Mouse (Mus musculus) gastrocnemius, postnatal 4 days (tissue): ENCODE results near the gene Dock1. TPM values are rescaled to one million over a fixed set of nuclear protein-coding genes. Genes with fewer than 3 reads are reported as not detected.

Experiments
- DNase-seq, 2 experiments: peaks; one replicate each; pipeline ENCODE4 v3.0.0; 2021 to 2022; ENCODE audit warnings: low spot score in 2 of 2, mixed read lengths in 2 of 2
- total RNA-seq, 2 experiments: library from RNA; stranded (reverse); gene quantifications; 2 replicates each; pipeline ENCODE4 v1.2.3; 2021

Dock1 gene
- total RNA-seq, 2 experiments from 2014 or later: 42.9 to 44.8 TPM

- no peak for DNase-seq
Observed at GRCm38 (mm10) chr7:134943701-134944100, 273.2 kb downstream of the Dock1 start.

DNA sequence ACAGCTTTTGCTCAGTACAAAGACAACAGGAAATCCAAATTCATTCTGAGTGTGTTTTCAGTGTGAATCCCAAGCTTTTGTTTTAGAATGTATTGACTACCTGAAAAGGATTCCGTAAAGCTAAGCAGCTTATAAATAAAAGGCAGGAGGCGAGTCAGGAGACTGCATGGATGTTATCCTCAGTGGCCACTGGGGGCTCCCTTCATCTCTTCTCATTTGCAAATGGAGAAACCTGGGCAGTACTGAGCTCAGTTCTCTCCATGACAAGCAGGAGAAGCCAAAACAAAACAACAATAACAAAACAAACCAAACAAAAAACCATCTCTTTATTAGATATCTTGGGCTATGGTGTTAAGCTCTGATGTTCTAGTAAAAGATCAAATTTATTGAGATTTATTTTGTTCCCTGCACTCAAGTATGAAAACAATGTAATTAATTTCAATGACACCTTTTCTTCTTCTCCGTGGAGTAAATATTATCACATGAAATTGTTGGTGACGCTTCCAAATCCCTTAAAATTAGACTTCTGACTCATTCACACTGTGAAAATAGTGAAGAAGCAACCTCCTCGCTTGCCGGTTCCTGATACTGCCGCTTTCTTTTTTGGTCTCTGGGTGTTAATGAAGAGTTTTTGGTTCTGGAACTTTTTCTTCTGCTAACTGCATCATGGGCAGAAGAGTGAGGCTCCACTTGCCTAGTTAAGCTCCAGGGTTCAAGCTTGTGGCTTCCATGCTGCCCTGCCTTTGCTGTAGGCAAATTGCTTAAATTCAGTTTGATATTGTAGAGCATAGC is 275.7 kb downstream of the Dock1 start:
- DNase-seq: no peak

DNA sequence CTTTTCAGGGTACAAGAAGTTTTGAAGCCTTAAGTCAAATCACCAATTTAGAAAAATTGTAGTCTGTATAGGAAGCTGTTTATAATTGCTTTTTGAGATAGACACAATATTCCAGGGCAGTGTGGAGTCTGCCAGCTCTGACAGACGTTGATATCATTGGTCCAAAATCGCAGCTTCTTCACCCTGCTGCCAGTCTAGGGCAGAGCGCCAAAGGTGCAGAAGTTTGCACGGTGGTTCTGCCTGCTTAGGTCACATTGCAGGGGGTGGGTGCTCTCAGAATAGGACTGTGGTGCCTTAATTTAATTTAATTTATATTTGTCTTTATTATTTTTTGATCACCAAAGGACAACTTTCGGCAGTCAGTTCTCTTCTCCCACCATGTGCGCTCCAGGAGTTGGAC is 288.6 kb downstream of the Dock1 start:
- DNase-seq: no peak

- DNase-seq: no peak
Observed at GRCm38 (mm10) chr7:134960871-134961270, 290.4 kb downstream of the Dock1 start.

GRCm38 (mm10) chr7:134961608-134962007 is 291.2 kb downstream of the Dock1 start:
- DNase-seq: no peak

DNA sequence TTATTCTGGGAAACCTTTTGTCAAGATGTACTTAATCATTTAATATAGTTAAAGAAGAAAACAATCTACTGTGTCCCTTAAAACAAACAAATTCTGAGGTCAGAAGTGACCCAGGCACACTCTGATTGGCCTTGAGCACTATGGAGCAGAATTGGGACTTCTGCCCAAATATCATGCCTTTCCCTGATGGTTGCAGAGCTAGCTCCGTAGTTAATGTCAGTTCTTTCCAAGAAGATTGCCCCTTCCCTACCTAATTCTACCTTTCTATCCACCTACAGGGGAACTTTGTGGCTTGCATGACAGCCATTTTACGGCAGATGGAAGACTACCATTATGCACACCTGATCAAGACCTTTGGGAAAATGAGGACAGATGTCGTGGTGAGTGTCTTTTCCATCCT is 319.8 kb downstream of the Dock1 start:
- DNase-seq: no peak

DNA sequence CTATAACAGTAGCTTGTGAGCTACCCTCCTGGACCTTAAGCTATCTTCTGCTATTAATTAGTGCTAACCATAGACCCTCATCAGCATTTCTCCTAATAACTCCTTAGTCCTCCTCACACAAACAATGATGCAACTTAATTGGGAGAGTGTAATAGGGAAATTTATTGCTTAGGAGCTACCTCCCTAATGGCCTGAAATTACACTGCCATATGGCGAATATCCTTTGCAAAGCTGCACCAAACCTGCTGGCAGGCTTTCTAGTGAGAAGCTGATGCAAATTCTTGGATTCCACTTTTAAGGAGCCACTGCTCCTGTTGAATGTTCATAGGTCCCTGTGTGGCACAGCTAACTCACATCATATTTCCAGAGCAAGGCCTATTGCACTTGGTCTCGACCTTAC is 320.5 kb downstream of the Dock1 start:
- DNase-seq: no peak

DNA sequence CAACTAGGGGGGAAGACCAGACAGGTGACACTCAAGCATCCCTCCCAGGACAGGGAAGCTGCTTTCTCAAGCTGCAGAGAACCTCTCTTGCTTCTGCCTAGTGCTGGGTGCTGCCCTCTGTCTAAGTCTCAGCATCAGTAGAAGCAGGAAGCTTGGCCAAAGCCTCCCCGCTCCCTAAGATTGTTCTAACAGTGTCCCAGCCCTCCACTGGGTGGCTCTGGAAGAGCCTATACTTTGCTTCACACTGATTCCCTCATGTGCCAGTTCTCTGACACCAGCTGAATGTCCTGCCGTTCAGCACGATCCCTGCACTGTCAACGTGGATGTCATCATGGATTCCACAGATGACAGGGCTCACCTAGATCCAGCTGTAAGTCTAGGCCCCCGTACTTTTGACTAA is 324.5 kb downstream of the Dock1 start:
- no peak for DNase-seq

DNA sequence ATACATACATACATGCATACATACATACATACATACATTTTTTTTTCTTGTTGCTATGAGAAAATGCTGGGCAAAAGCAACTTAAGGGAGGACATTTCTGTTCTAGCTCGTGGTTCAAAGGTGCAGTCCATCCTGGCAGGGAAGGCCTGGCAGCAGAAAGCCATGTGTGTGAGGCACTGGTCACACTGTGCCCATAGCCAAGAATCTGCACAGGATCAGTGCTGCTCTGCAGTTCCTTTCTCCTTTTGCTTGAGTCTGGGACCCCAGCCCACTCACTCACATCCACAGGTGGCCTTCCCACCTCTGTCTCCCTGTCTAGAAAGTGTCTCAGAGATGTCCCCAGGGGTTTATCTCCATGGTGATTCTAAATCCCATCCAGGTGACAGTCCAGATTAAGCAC is 331.8 kb downstream of the Dock1 start:
- no peak for DNase-seq

DNA sequence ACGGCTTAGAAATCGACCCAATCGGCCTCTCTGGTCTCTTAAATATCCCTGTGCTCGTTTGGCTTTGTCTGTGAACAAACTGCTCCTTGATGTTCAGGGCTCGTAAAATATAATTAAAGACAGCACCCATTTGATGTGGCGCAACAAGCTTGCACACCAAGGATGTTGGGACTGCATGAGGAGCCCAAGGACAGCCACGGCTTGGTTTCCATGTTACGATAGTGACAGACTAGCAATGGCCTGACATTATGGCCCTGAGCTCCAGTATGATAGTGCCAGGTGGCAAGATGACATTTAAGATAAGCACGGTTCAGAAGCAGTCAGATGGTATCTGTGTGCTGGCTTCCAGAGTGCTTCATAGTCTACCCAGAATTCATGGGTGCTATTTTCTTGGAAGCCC is 332.4 kb downstream of the Dock1 start:
- no peak for DNase-seq

DNA sequence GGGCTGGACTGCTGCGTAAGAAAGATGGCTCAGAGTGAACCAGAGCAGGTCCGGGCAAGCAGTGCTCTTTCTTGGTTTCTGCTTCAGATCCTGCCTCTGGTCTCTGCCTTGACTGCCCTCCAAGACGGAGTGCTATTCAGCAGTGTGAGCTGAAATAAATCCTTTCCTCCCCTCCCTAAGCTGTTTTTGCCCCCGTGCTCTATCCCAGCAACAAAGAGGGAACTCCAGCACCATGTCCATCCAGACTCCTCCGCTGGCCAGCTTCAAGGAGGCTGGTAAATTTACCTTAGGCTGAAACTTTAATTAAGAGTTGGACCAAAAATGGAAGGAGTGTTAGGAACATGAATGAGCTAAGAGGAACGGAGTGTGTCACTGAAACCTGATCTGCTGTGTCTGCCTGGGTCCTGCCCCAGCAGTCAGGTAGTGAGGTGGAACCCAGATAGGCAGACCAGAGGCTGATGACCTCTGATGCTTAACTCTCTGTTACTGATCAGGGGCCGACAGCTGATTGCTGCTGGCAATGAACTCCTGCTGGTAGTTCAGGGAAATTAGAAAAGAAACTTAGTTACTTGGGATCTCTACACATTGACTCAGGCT is 335.6 kb downstream of the Dock1 start:
- no peak for DNase-seq

DNA sequence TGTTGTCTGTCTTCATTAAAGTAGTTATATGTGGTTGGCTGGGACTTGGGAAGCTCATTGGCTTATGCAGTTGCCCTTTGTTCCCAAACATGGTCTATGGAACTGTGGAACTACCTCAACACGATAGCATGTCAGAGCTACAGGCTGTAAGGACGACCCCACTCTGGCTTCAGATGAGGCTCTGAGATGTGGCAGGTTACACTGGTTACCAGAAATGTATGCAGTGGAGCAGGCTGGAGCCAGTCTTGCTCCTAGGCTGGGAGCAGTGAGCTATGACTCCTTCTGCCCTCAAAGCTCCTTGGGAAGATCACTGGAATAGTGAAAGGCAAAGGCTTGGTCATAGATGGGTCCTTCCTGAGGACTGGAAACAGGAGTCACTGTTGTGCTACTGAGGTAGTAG is 337.6 kb downstream of the Dock1 start:
- no peak for DNase-seq

GRCm38 (mm10) chr7:135010997-135011396 is 340.5 kb downstream of the Dock1 start:
- no peak for DNase-seq

DNA sequence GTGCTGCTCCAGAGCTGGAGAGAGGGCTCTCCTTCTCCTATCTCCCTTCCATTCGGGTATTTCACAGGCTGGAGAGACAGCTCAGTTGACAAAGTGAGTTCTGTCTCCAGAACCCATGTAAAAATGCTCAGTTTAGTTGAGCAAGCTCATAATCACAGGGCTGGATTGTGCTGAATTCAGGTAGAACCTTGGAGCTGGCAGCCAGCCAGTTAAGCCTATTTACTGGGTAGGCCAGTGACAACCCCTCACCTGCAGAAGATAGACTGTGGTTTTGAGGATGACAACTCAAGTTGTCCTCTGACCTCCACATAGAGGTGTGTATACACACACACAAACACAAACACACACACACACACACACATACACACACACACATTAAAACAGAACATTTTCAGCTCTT is 347.1 kb downstream of the Dock1 start:
- DNase-seq: no peak

GRCm38 (mm10) chr7:135020762-135021161 is 350.3 kb downstream of the Dock1 start:
- no peak for DNase-seq

GRCm38 (mm10) chr7:135021544-135022100 is 351.2 kb downstream of the Dock1 start:
- DNase-seq: no peak

- DNase-seq: no peak
Observed at GRCm38 (mm10) chr7:135024531-135024930, 354.1 kb downstream of the Dock1 start.

DNA sequence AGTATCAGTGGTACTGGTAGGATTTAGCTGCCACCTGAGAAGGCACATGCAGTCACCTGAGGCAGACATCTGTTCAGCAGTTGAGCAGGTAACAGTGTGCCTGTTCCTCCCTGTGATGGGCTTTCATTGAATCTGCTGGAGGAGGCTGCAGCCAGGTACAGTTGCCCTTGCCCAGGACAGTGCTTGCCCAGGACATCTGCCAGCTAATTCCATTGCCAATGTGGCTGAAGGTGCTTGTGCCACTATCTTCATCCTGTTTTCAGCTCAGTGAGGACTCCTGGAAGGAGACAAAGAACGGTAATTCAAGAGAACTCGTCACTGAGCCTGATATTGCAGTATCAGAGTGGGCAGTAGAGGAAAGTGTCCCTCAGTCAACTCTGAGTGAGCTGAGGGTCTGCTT is 358.3 kb downstream of the Dock1 start:
- no peak for DNase-seq

DNA sequence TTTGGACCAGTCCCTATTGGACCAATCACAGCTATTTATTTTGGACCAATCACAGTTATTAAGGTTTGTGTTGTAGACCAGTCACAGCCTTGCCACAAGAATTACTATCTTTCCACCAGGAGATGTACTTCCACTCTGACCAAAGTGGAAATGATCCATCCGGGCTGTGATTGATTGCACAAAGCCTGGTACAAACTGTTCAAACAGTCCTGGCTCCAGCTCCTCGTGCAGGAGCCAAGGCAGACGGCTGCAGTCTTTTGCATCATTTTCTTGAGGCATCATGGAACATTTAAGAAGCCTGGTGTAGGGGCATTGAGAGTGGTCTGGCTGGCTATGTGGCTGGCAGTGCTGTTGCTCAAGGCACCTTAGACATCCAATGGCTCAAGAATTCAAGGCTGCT is 358.7 kb downstream of the Dock1 start:
- no peak for DNase-seq

GRCm38 (mm10) chr7:135031466-135031865 is 361.0 kb downstream of the Dock1 start:
- DNase-seq: no peak

DNA sequence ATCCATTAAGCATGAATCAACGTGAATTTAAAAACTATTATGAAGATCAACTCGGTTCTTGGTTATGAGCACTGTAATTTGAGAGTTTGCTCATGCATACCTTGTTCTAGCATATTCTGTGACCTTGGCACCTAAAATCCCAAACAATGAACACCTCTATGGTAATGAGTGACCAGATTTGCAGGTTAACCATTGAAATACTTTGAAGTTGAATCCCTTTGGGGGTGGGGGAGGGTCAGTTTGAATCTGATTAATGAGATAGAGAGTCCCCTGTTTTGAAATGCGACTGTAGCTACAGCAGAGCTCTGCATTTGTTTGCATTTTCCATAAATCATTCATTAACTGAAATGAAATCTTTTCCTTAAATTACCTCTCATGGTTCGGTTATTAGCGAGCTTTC is 364.4 kb downstream of the Dock1 start:
- DNase-seq: no peak

DNA sequence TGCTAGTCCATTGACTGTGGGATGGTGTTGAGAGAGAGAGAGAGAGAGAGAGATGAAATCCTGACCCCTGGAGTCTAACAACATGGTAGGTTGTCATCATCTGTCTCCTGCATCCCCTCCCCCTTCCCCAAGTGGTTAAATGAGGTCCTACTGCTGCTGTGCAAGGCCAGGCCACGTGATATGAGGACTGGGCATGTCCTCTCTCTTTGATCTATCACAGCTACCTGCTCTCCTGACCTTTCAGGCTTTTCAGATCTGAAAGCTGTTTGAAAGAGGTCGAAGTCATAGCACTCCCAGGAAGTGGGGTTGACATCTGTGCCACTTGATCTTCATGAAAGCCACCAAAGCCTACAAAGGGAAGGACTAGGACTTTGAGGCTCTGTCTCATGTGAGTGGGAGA is 365.2 kb downstream of the Dock1 start:
- DNase-seq: no peak

- DNase-seq: no peak
Observed at GRCm38 (mm10) chr7:135038930-135039329, 368.5 kb downstream of the Dock1 start.
